Mouse (Mus musculus): ENCODE results near the gene Eme2. TPM values are rescaled to one million over a fixed set of nuclear protein-coding genes. Genes with fewer than 3 reads are reported as not detected.

Eme2 gene
- total and polyA plus RNA-seq, 2 experiments = 20.5 to 31.2 TPM

GRCm38 (mm10) chr17:24848600-24849031 lies 46.3 kb downstream of the Eme2 start:
- DNase-seq (ENCODE audit: extremely low read depth, low read depth, low spot score) = peak; percentile 99
- peak overlapping the region; percentile 69 for H3K9ac ChIP-seq (ENCODE audit: low read depth, low read length)
- H3K79me2 ChIP-seq (ENCODE audit: control insufficient read depth, insufficient read depth, low read length) = peaks cover 18% of the 10 kb centered on the region; the same call in 1 of the 2 replicates

DNA sequence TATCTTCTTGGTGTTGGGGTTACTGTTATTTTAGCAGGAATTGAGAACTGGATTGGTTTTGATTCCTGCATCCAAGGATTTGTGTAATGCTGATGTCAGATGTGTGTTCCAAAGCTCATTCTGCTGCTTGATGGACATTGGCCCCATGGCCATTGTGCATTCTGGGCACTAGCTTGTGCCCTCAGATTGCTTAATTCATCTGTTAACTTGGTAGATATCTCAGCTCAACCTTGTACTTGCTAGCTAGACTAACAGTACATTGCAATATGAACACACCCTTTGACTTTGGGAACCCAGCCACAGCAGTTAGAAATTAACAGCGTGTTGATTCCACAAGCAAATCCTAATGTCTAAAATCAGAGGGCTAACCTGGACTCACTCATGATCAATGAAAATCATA lies 47.5 kb downstream of the Eme2 start:
- DNase-seq (ENCODE audit: extremely low read depth, low read depth, low spot score) = peak; percentile 100
- Histone ChIP-seq H3K4me3 (ENCODE audit: insufficient read depth, low read depth, low read length) (no peak overlapping the region), H3K4me1 (ENCODE audit: control insufficient read depth, insufficient read depth, low read length) (peaks cover 4% of the 10 kb centered on the region), H3K36me3 (ENCODE audit: control insufficient read depth, insufficient read depth, low read length) (no peaks in the 10 kb centered on the region; the same call in 1 of the 2 replicates), H3K9ac (ENCODE audit: low read depth, low read length) (no peak overlapping the region), H3K27me3 (ENCODE audit: control insufficient read depth, insufficient read depth, low read length) (no peaks in the 10 kb centered on the region), H3K79me2 (ENCODE audit: control insufficient read depth, insufficient read depth, low read length) (peaks cover 13% of the 10 kb centered on the region; the same call in 1 of the 2 replicates), H3K27ac (replicated peaks; ENCODE audit: insufficient read depth, low read depth, low read length) (peak overlapping the region; percentile 91)
- 15% methylated on average over 1 of the region's 1 CpGs for WGBS
- TF ChIP-seq POLR2A (IDR thresholded peaks at IDR 0.05; ENCODE audit: extremely low read depth, insufficient read depth, low read length) (no peak), CTCF (IDR thresholded peaks at IDR 0.05; ENCODE audit: low read depth, low read length) (no peak)

More at GRCm38 (mm10) chr17:24848600-24849031, 46.3 kb downstream of the Eme2 start:
- Histone ChIP-seq H3K4me1 (ENCODE audit: control insufficient read depth, insufficient read depth, low read length) (peaks cover 7% of the 10 kb centered on the region), H3K27me3 (ENCODE audit: control insufficient read depth, insufficient read depth, low read length) (no peaks in the 10 kb centered on the region), H3K4me3 (ENCODE audit: insufficient read depth, low read depth, low read length) (peak overlapping the region; percentile 75), H3K36me3 (ENCODE audit: control insufficient read depth, insufficient read depth, low read length) (peaks cover 7% of the 10 kb centered on the region), H3K27ac (replicated peaks; ENCODE audit: insufficient read depth, low read depth, low read length) (peak overlapping the region; percentile 91)
- no peak for TF ChIP-seq POLR2A (IDR thresholded peaks at IDR 0.05; ENCODE audit: extremely low read depth, insufficient read depth, low read length)
- no peak for TF ChIP-seq CTCF (IDR thresholded peaks at IDR 0.05; ENCODE audit: low read depth, low read length)

DNA sequence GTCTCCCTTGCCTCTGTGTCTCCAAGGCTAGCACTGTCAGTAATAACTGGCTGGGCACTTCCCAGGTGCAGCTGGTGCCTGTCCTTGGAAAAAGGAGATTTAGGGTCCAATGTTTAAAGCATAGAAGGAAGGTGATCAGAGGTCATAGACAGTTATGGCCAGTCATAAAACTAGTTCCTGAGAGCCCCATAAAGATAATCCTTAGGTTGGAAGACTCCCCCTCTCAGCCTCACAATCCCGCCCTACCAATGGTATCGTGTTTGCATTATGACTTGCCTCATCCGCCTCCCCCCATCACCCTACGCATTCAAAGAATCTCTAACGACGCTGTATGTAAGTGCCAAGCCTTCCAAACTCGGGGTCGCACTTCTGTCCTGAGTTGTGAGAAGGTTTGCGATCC lies 50.4 kb downstream of the Eme2 start:
- DNase-seq (ENCODE audit: extremely low read depth, low read depth, low spot score) = no peak
- TF ChIP-seq CTCF (IDR thresholded peaks at IDR 0.05; ENCODE audit: low read depth, low read length) (no peak), POLR2A (IDR thresholded peaks at IDR 0.05; ENCODE audit: extremely low read depth, insufficient read depth, low read length) (no peak)
- Histone ChIP-seq H3K79me2 (ENCODE audit: control insufficient read depth, insufficient read depth, low read length) (no peaks in the 10 kb centered on the region; the same call in 1 of the 2 replicates), H3K4me1 (ENCODE audit: control insufficient read depth, insufficient read depth, low read length) (peaks cover 6% of the 10 kb centered on the region), H3K9ac (ENCODE audit: low read depth, low read length) (no peak overlapping the region), H3K4me3 (ENCODE audit: insufficient read depth, low read depth, low read length) (no peak overlapping the region), H3K27me3 (ENCODE audit: control insufficient read depth, insufficient read depth, low read length) (no peaks in the 10 kb centered on the region), H3K27ac (replicated peaks; ENCODE audit: insufficient read depth, low read depth, low read length) (no peak overlapping the region; the same call in 1 of the 2 replicates), H3K36me3 (ENCODE audit: control insufficient read depth, insufficient read depth, low read length) (no peaks in the 10 kb centered on the region)
- 79% methylated on average over 9 of the region's 9 CpGs for WGBS

GRCm38 (mm10) chr17:24842631-24843030 lies 52.3 kb downstream of the Eme2 start:
- Histone ChIP-seq H3K36me3 (ENCODE audit: control insufficient read depth, insufficient read depth, low read length) (peaks cover 2% of the 10 kb centered on the region; the same call in 1 of the 2 replicates), H3K79me2 (ENCODE audit: control insufficient read depth, insufficient read depth, low read length) (no peaks in the 10 kb centered on the region; the same call in 1 of the 2 replicates), H3K27me3 (ENCODE audit: control insufficient read depth, insufficient read depth, low read length) (no peaks in the 10 kb centered on the region), H3K4me3 (ENCODE audit: insufficient read depth, low read depth, low read length) (no peak overlapping the region), H3K9ac (ENCODE audit: low read depth, low read length) (no peak overlapping the region), H3K27ac (replicated peaks; ENCODE audit: insufficient read depth, low read depth, low read length) (no peak overlapping the region), H3K4me1 (ENCODE audit: control insufficient read depth, insufficient read depth, low read length) (peaks cover 6% of the 10 kb centered on the region)
- peak; percentile 64 for DNase-seq (ENCODE audit: extremely low read depth, low read depth, low spot score)
- TF ChIP-seq POLR2A (IDR thresholded peaks at IDR 0.05; ENCODE audit: extremely low read depth, insufficient read depth, low read length) = no peak
- TF ChIP-seq CTCF (IDR thresholded peaks at IDR 0.05; ENCODE audit: low read depth, low read length) = peak; percentile 71
- WGBS = 47% methylated on average over 2 of the region's 2 CpGs

DNA sequence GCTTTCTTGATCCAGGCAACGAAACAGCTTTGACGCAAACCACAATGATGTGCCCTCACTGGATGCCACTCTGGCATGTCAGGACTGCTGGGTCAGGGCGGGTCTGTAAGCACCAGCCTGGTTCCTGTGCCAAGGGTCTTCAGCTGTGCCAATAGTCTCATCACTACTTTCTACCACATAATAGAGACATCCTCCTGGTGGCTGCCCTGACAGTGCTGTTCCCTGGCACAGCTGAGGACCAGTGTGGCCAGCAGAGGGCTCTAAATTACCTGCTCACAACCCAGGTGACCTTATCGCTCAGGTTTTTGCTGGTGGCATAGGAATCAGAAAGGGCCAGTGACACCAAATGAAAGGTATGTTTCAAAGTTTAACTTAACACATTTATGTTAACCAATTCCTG lies 53.8 kb downstream of the Eme2 start:
- Histone ChIP-seq H3K4me3 (ENCODE audit: insufficient read depth, low read depth, low read length) (no peak overlapping the region), H3K27ac (replicated peaks; ENCODE audit: insufficient read depth, low read depth, low read length) (no peak overlapping the region), H3K79me2 (ENCODE audit: control insufficient read depth, insufficient read depth, low read length) (no peaks in the 10 kb centered on the region; the same call in 1 of the 2 replicates), H3K9ac (ENCODE audit: low read depth, low read length) (no peak overlapping the region), H3K36me3 (ENCODE audit: control insufficient read depth, insufficient read depth, low read length) (peaks cover 2% of the 10 kb centered on the region; the same call in 1 of the 2 replicates), H3K4me1 (ENCODE audit: control insufficient read depth, insufficient read depth, low read length) (peaks cover 3% of the 10 kb centered on the region; the same call in 1 of the 2 replicates), H3K27me3 (ENCODE audit: control insufficient read depth, insufficient read depth, low read length) (no peaks in the 10 kb centered on the region)
- DNase-seq (ENCODE audit: extremely low read depth, low read depth, low spot score) = peak; percentile 87
- WGBS = 13% methylated on average over 4 of the region's 4 CpGs
- TF ChIP-seq POLR2A (IDR thresholded peaks at IDR 0.05; ENCODE audit: extremely low read depth, insufficient read depth, low read length) (no peak), CTCF (IDR thresholded peaks at IDR 0.05; ENCODE audit: low read depth, low read length) (peak; percentile 93)

DNA sequence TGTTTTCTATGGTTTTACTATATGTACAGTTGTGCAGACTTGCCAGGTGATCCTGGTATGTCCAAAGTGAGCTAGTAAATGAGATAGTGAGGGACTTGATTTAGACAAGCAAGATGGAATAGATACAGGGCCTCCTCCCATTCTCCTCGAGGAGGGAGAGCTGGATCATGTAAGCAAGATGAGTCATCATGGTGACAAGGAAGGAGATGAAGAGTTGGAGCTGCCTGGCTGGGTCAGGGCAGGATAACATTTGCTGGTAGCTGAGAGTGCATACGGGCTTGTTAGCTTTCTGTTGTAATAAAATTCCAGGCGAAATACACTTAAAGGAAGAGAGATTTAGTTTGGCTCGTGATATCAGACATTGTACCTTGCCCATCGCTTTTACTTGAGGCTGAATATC lies 54.5 kb downstream of the Eme2 start:
- Histone ChIP-seq H3K79me2 (ENCODE audit: control insufficient read depth, insufficient read depth, low read length) (no peaks in the 10 kb centered on the region; the same call in 1 of the 2 replicates), H3K4me3 (ENCODE audit: insufficient read depth, low read depth, low read length) (no peak overlapping the region), H3K27ac (replicated peaks; ENCODE audit: insufficient read depth, low read depth, low read length) (no peak overlapping the region), H3K27me3 (ENCODE audit: control insufficient read depth, insufficient read depth, low read length) (no peaks in the 10 kb centered on the region), H3K4me1 (ENCODE audit: control insufficient read depth, insufficient read depth, low read length) (peaks cover 2% of the 10 kb centered on the region; the same call in 1 of the 2 replicates), H3K9ac (ENCODE audit: low read depth, low read length) (no peak overlapping the region), H3K36me3 (ENCODE audit: control insufficient read depth, insufficient read depth, low read length) (peaks cover 2% of the 10 kb centered on the region; the same call in 1 of the 2 replicates)
- 60% methylated on average over 5 of the region's 5 CpGs for WGBS
- TF ChIP-seq POLR2A (IDR thresholded peaks at IDR 0.05; ENCODE audit: extremely low read depth, insufficient read depth, low read length) = no peak
- no peak for TF ChIP-seq CTCF (IDR thresholded peaks at IDR 0.05; ENCODE audit: low read depth, low read length)
- DNase-seq (ENCODE audit: extremely low read depth, low read depth, low spot score) = no peak
